Mouse (Mus musculus) spleen, adult 2 months (tissue): Measurements from ENCODE around the gene Vmn1r231. TPM values are rescaled to one million over a fixed set of nuclear protein-coding genes. Genes with fewer than 3 reads are reported as not detected.

Experiments used
- DNase-seq, 2 experiments: peaks; one replicate each; pipeline versions ENCODE4 v3.0.0 to v3.0.0-alpha.2; 2012 to 2021; ENCODE audit warnings: low spot score in 2 of 2, low read depth in 1 of 2
- H3K27ac ChIP-seq: fragments of 200-500 bp; 2 replicates; pipeline ENCODE4 v1.5.1; 2012; ENCODE audit warnings: low read length, inconsistent platforms; ENCODE audit not compliant: insufficient read depth
- H3K27me3 ChIP-seq: fragments of 200-500 bp; 2 replicates; pipeline ENCODE4 v1.6.1; 2012; ENCODE audit warnings: mild to moderate bottlenecking, moderate library complexity, low read length, inconsistent platforms; ENCODE audit not compliant: control insufficient read depth, insufficient read depth
- H3K36me3 ChIP-seq: fragments of 200-500 bp; 2 replicates; pipeline ENCODE4 v1.6.1; 2012; ENCODE audit warnings: mild to moderate bottlenecking, low read length, inconsistent platforms; ENCODE audit not compliant: control insufficient read depth, insufficient read depth
- H3K4me1 ChIP-seq: fragments of 200-500 bp; 2 replicates; pipeline ENCODE4 v1.6.1; 2011; ENCODE audit warnings: inconsistent platforms; ENCODE audit not compliant: control insufficient read depth, insufficient read depth, insufficient read length
- H3K4me3 ChIP-seq: fragments of 200-500 bp; 2 replicates; pipeline ENCODE4 v1.5.1; 2011; ENCODE audit warnings: mild to moderate bottlenecking, inconsistent platforms; ENCODE audit not compliant: insufficient read depth, insufficient read length; ENCODE audit errors: extremely low read depth
- POLR2A ChIP-seq: fragments of 200-500 bp; IDR thresholded peaks from 2 replicates; pipeline ENCODE4 v1.6.1; 2011; ENCODE audit warnings: low read depth, low read length, inconsistent platforms
- WGBS: fragments of 180-500 bp; shearing (Covaris S2); methylation state at CpG from one replicate; pipeline ENCODE4 v1.1.7; 2018; 5-methylcytosine and 5-hydroxymethylcytosine counted together
- polyA plus RNA-seq: library from polyadenylated mRNA; depleted of rRNA; stranded (reverse); fragments of >200 nt; gene quantifications from 2 replicates; pipeline ENCODE4 v1.2.3, GENCODE M21; 2012; rRNA removed

Gene Vmn1r231
- polyA plus RNA-seq, 1 experiment = not detected

DNA sequence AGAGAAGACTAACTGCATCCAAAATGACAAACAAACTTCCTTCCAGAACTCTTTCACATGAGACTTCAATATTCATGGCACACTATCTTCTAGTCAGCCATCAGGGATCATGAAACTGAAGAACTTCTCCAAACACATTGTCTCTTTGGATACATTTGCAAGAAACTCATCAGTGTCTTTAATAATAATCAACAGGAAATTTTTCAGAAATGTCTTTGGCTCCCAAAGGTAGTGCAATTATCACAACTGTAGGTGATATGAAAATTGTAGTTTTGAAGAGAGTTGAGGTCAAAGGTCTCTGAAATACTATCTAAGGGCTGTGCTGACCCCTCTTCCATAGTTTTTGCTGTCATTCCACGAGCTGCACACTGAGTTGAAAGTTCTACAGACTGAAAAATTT is 64.7 kb downstream of the Vmn1r231 start, which contains the start of gene Vmn1r230:
Vmn1r230 (plus strand) TSS at position 301 of the 400 bp plus-strand sequence.
- Histone ChIP-seq H3K4me3 (no peak within 1 kb of the TSS), H3K27me3 (no peaks in the 10 kb centered on the region), H3K27ac (no peak within 1 kb of the TSS), H3K4me1 (no peaks in the 10 kb centered on the region), H3K36me3 (no peaks in the 10 kb centered on the region)
- WGBS = 7% methylated on average over 1 of the region's 1 CpGs
- no peak for TF ChIP-seq POLR2A
- no peak for DNase-seq

Other genes starting within 250 kb of the Vmn1r231 start
- gene Vmn1r226, start 222.2 kb downstream of the Vmn1r231 start, polyA plus RNA-seq = not detected in 2 replicates
- gene Vmn1r227, start 175.2 kb downstream of the Vmn1r231 start, polyA plus RNA-seq = not detected in 2 replicates
- not detected in 2 replicates for gene Vmn1r228, start 118.9 kb downstream of the Vmn1r231 start, polyA plus RNA-seq
- gene Vmn1r229, start 93.5 kb downstream of the Vmn1r231 start, polyA plus RNA-seq = not detected in 2 replicates
- gene Vmn1r230, start 64.6 kb downstream of the Vmn1r231 start, polyA plus RNA-seq = not detected in 2 replicates
- not detected in 2 replicates for gene Vmn1r232, start 14.6 kb upstream of the Vmn1r231 start, polyA plus RNA-seq
- gene Ppp2r1a, start 40.2 kb upstream of the Vmn1r231 start, polyA plus RNA-seq = 112 and 119 TPM in 2 replicates
- not detected in 2 replicates for gene Vmn1r233, start 91.4 kb upstream of the Vmn1r231 start, polyA plus RNA-seq
- 1.1 and 1.5 TPM in 2 replicates for gene Zfp160, start 103.8 kb upstream of the Vmn1r231 start, polyA plus RNA-seq